Mouse (Mus musculus): Measurements from ENCODE around the gene Sfxn5. TPM values are rescaled to one million over a fixed set of nuclear protein-coding genes. Genes with fewer than 3 reads are reported as not detected.

Sfxn5 gene
- polyA plus RNA-seq (2021; fragmentation: Nextera tagmentation), result 295 and 332 TPM in 2 replicates
- long read RNA-seq, experiment 1, full-length matches to known transcripts, result 242 of 285 reads
- long read RNA-seq, experiment 1, partial matches to known transcripts, result 17 of 285 reads
- long read RNA-seq, experiment 1, other reads (novel, unspliced or antisense), result 26 of 285 reads
- long read RNA-seq, experiment 2, transcript Sfxn5-201 (14 exons, 3,656 nt), result major isoform, 26 of 629 reads
- long read RNA-seq, experiment 2, partial matches to known transcripts, result 2 of 629 reads
- long read RNA-seq, experiment 2, other reads (novel, unspliced or antisense), result 595 of 629 reads

DNA sequence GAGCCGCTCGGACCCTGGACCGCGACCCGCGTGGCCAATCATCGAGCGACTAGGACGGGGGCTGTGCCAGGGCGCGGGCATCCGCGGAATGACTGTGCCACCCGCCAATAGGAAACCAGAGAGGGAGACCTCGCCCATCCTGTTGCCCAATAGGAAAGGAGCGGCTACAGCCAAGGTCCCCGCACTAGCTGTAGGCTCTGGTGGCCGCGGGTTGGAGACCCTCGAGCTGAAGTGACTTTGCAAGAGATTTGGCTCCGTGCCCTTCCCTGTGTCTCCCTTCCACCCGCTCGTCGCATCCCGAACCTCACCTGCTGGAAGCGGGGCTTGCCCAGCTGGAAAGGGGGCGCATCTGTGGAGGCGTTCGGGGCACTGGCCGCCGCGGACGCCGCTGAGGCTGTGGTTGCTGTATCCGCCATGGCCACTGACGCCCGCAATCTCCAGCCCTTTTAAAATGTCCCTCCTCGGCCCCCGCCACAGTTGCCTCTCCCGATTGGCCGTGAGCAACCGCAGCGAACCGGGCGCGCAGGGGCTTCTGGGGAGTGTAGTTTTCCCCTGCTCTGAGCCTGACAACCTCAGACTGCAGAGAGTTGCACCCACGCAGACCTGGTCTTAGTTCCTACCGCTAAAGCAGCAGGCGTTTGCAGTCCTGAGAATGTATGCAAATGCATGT is at the start of gene Sfxn5:
Gene Sfxn5, minus strand, starts transcription at position 423 of the 670 bp plus-strand sequence.

DNA sequence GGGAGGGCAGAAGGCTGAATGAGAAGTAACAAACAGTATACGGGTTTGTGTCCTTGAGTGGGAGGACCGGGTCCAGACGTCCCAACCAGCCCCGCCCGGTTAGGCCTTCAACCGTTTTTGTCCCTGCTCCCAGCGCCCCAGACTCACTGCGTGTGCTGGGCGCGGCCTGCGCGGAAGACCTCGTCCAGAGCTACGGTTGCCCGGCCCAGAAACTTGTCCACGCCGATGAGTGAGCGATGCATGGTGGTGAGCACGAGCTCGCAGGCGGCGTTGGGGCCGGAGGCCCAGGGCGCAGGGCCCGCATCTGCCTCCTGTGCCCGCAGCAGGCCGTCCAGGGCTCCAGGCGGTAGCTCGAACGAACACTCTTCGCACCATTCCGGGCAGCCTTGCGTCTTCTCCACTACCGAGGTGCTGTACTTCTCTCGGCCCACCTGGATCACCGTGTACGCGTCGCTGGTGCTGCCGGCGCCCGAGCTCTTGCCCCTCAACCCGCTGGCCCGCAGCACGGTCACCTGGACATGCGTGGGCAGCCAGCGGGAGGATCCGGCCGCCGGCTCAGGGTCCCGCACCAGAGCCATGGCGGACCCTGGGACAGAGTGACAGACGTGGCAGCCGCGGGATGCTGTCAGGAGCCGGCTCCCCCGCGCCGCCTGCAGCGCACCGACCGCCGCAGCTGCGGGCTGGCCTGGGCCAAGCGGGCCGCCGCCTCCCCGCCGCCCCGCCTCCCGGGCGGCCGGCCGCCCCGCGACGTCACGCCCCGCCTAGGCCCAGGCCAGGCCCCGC is 40.9 kb upstream of the Sfxn5 start, which contains the start of gene Rab11fip5:
Gene Rab11fip5, minus strand, starts transcription at position 684 of the 783 bp plus-strand sequence.

DNA sequence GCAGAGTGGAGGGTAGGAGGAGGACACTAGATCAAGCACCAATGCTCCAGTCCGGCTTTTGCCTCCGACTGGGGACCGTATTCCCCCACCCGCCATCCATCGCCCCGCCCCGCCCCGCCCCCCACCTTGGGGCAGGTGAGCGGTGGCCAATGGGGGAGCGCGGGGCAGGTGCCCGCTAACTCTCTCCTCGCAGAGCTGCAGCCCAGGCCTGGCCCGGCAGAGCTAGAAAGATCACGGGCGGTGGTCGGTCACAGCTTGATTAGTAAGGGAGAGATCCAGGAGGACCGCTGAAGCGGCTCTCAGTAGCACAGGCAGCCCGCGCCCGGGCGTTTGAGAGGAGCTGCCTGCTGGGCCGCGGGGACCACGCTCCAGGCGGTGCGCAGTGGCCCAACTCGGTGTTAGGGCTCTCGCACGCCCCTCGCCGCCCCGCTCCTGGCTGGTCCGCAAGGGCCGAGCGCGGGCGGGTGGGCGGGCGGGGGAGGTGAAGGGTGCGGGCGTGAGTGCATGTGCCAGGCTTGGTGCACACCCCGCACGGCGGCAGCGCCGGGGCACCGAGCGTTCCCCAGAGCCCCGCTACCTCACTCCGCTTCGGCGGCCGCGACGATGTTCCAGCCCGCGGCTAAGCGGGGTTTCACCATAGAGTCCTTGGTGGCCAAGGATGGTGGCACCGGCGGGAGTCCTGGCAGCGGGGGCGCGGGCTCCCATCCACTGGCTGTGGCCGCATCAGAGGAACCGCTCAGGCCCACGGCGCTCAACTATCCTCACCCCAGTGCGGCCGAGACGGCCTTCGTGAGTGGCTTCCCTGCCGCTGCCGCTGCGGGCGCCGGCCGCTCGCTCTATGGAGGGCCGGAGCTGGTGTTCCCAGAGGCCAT is 145.6 kb downstream of the Sfxn5 start, which contains the start of gene Emx1:
Gene Emx1, plus strand, starts transcription at position 99 of the 872 bp plus-strand sequence.

Other genes with a start within 250 kb of the Sfxn5 start
- 55.7 and 104 TPM in 2 replicates for gene Spr, start 195.7 kb downstream of the Sfxn5 start, polyA plus RNA-seq (2021; fragmentation: Nextera tagmentation)
- 21.4 and 37.7 TPM in 2 replicates for gene Emx1, start 146.0 kb downstream of the Sfxn5 start, polyA plus RNA-seq (2021; fragmentation: Nextera tagmentation)
- gene Rab11fip5, start 41.2 kb upstream of the Sfxn5 start, polyA plus RNA-seq (2021; fragmentation: Nextera tagmentation), result 8.0 and 17.1 TPM in 2 replicates
- not detected in 2 replicates for gene Noto, start 90.5 kb upstream of the Sfxn5 start, polyA plus RNA-seq (2021; fragmentation: Nextera tagmentation)
- 23.9 and 24.7 TPM in 2 replicates for gene Smyd5, start 98.6 kb upstream of the Sfxn5 start, polyA plus RNA-seq (2021; fragmentation: Nextera tagmentation)
- 262 and 371 TPM in 2 replicates for gene Cct7, start 118.1 kb upstream of the Sfxn5 start, polyA plus RNA-seq (2021; fragmentation: Nextera tagmentation)
- 43.8 and 46.2 TPM in 2 replicates for gene Pradc1, start 118.5 kb upstream of the Sfxn5 start, polyA plus RNA-seq (2021; fragmentation: Nextera tagmentation)
- gene Fbxo41, start 169.6 kb upstream of the Sfxn5 start, polyA plus RNA-seq (2021; fragmentation: Nextera tagmentation), result 13.2 and 15.0 TPM in 2 replicates
- 6.2 and 72.1 TPM in 2 replicates for gene Egr4, start 180.2 kb upstream of the Sfxn5 start, polyA plus RNA-seq (2021; fragmentation: Nextera tagmentation)